Mouse (Mus musculus): Measurements from ENCODE around the gene Tmem107.

- no peak for TF ChIP-seq CTCF (IDR thresholded peaks at IDR 0.05; ENCODE audit: low read depth, low read length)
- TF ChIP-seq GATA1 (IDR thresholded peaks at IDR 0.05; ENCODE audit: borderline replicate concordance, low read length) = no peak
These were observed 24.3 kb downstream of the Tmem107 start, which contains the start of gene Per1 for GRCm38 (mm10) chr11:69094697-69095429.
